Mouse (Mus musculus) embryonic facial prominence, embryonic 11.5 days (tissue): Measurements from ENCODE around the gene Garem2. TPM values are rescaled to one million over a fixed set of nuclear protein-coding genes. Genes with fewer than 3 reads are reported as not detected.
"Not testable (repeated sequence)": the region's sequence is repeated elsewhere in the genome, so short reads cannot be mapped to it uniquely, and the experiment has no call there.

Experiments used
- ATAC-seq: fragments of 200-750 bp; cut with Nextera tagmentation; replicated peaks from 2 replicates; pipeline ENCODE4 v1.8.0; 2017; ENCODE audit warnings: low read depth; ENCODE audit not compliant: insufficient number of reproducible peaks, low FRiP score, low TSS enrichment
- DNase-seq: peaks from one replicate; pipeline ENCODE4 v3.0.0-alpha.2; 2015; ENCODE audit warnings: low spot score
- H3K27ac ChIP-seq: fragments of 300-500 bp; sonication (generic); replicated peaks from 2 replicates; pipeline ENCODE4 v1.5.1; 2014; ENCODE audit warnings: mild to moderate bottlenecking, low read depth, low read length, control low read depth
- H3K27me3 ChIP-seq: fragments of 300-500 bp; sonication (generic); 2 replicates; pipeline ENCODE4 v1.6.1; 2014; ENCODE audit warnings: mild to moderate bottlenecking, low read length, moderate library complexity, mixed read lengths; ENCODE audit not compliant: control insufficient read depth, insufficient read depth
- H3K36me3 ChIP-seq: fragments of 300-500 bp; sonication (generic); replicated peaks from 2 replicates; pipeline ENCODE4 v1.6.1; 2014; ENCODE audit warnings: low read depth, mild to moderate bottlenecking, low read length, moderate library complexity, mixed read lengths; ENCODE audit not compliant: control insufficient read depth, insufficient read depth
- H3K4me1 ChIP-seq: fragments of 300-500 bp; sonication (generic); 2 replicates; pipeline ENCODE4 v1.6.1; 2014; ENCODE audit warnings: low read length, mixed read lengths; ENCODE audit not compliant: control insufficient read depth, insufficient read depth
- H3K4me2 ChIP-seq: fragments of 300-500 bp; sonication (generic); 2 replicates; pipeline ENCODE4 v1.6.1; 2014; ENCODE audit warnings: low read depth, mild to moderate bottlenecking, control low read depth, low read length, moderate library complexity
- H3K4me3 ChIP-seq: fragments of 300-500 bp; sonication (generic); 2 replicates; pipeline ENCODE4 v1.5.1; 2014; ENCODE audit warnings: low read depth, low read length, control low read depth
- H3K9ac ChIP-seq: fragments of 300-500 bp; sonication (generic); replicated peaks from 2 replicates; pipeline ENCODE4 v1.6.1; 2014; ENCODE audit warnings: mild to moderate bottlenecking, control low read depth, low read length
- H3K9me3 ChIP-seq: fragments of 300-500 bp; sonication (generic); replicated peaks from 2 replicates; pipeline ENCODE4 v1.6.1; 2016; ENCODE audit warnings: mild to moderate bottlenecking, low read length, inconsistent platforms, mixed read lengths; ENCODE audit not compliant: control insufficient read depth
- WGBS: fragments of 180-500 bp; shearing (Covaris S2); extraction: QIAGEN DNeasy Blood & Tissue Kit; methylation state at CpG from one replicate; pipeline ENCODE4 v1.1.7; 2014; 5-methylcytosine and 5-hydroxymethylcytosine counted together
- polyA plus RNA-seq: library from polyadenylated mRNA; unstranded; fragments of >200 nt; fragmentation: Nextera tagmentation; extraction: Ambion mirVana; gene quantifications from 2 replicates; pipeline ENCODE4 v1.2.1, GENCODE M21; 2014

The Garem2 gene
- 3.1 TPM in 2 replicates for polyA plus RNA-seq

GRCm38 (mm10) chr5:30104841-30105667 is at the start of gene Garem2:
Gene Garem2 (plus strand): TSS chr5:30105161.
- Histone ChIP-seq H3K4me2 (peak within 1 kb of the TSS; percentile 98), H3K36me3 (no peaks in the 10 kb centered on the region), H3K27me3 (peaks cover 34% of the 10 kb centered on the region), H3K9ac (peak within 1 kb of the TSS; percentile 48), H3K4me1 (peaks cover 18% of the 10 kb centered on the region), H3K9me3 (no peaks in the 10 kb centered on the region), H3K4me3 (peak within 1 kb of the TSS; percentile 50), H3K27ac (no peak within 1 kb of the TSS)
- under 1% methylated on average over 54 of the region's 65 CpGs for WGBS
- DNase-seq (peak; percentile 63), ATAC-seq (peak; percentile 35)

- no peak overlapping the region for H3K4me2 ChIP-seq
- peaks cover 3% of the 10 kb centered on the region for H3K36me3 ChIP-seq
- DNase-seq (no peak), ATAC-seq (no peak)
- no peak overlapping the region for H3K9ac ChIP-seq
- H3K4me3 ChIP-seq: no peak overlapping the region
- no peaks in the 10 kb centered on the region for H3K4me1 ChIP-seq
- H3K9me3 ChIP-seq: no peaks in the 10 kb centered on the region
- 79% methylated on average over 6 of the region's 6 CpGs for whole genome bisulfite sequencing
- no peaks in the 10 kb centered on the region for H3K27me3 ChIP-seq
- no peak overlapping the region for H3K27ac ChIP-seq
These were observed 46.7 kb upstream of the Garem2 start for GRCm38 (mm10) chr5:30058216-30058731.

- H3K4me3 ChIP-seq, ATAC-seq, DNase-seq, H3K9me3 ChIP-seq, H3K27me3 ChIP-seq, H3K4me2 ChIP-seq, H3K27ac ChIP-seq, H3K36me3 ChIP-seq, H3K9ac ChIP-seq, H3K4me1 ChIP-seq: not testable (repeated sequence)
- 76% methylated on average over 5 of the region's 5 CpGs for WGBS
These were observed 45.4 kb upstream of the Garem2 start for GRCm38 (mm10) chr5:30059607-30060006.

- Histone ChIP-seq H3K36me3 (no peaks in the 10 kb centered on the region; the same call in none of the 2 replicates), H3K4me3 (no peak overlapping the region)
- ATAC-seq: no peak
These were observed 37.2 kb upstream of the Garem2 start for GRCm38 (mm10) chr5:30067726-30068125.

GRCm38 (mm10) chr5:30071677-30072076 is 33.3 kb upstream of the Garem2 start:
- WGBS: 79% methylated on average over 6 of the region's 6 CpGs
- H3K4me3 ChIP-seq: peak overlapping the region; percentile 84; the same call in 1 of the 2 replicates
- H3K4me1 ChIP-seq: no peaks in the 10 kb centered on the region
- no peak for DNase-seq
- no peak overlapping the region for H3K27ac ChIP-seq
- H3K9ac ChIP-seq: peak overlapping the region; percentile 7
- ATAC-seq: no peak
- no peaks in the 10 kb centered on the region for H3K9me3 ChIP-seq
- H3K27me3 ChIP-seq: no peaks in the 10 kb centered on the region
- peak overlapping the region; percentile 59 for H3K4me2 ChIP-seq
- no peaks in the 10 kb centered on the region; the same call in 1 of the 2 replicates for H3K36me3 ChIP-seq

More at GRCm38 (mm10) chr5:30067726-30068125, 37.2 kb upstream of the Garem2 start:
- no peaks in the 10 kb centered on the region for H3K9me3 ChIP-seq
- no peaks in the 10 kb centered on the region for H3K4me1 ChIP-seq
- no peak overlapping the region for H3K4me2 ChIP-seq
- H3K27me3 ChIP-seq: no peaks in the 10 kb centered on the region
- H3K27ac ChIP-seq: no peak overlapping the region
- H3K9ac ChIP-seq: no peak overlapping the region
- WGBS: 81% methylated on average over 6 of the region's 6 CpGs
- DNase-seq: no peak

GRCm38 (mm10) chr5:30072377-30072776 is 32.6 kb upstream of the Garem2 start:
- Histone ChIP-seq H3K9me3 (no peaks in the 10 kb centered on the region), H3K27ac (no peak overlapping the region), H3K9ac (peak overlapping the region; percentile 46), H3K4me2 (peak overlapping the region; percentile 59), H3K36me3 (no peaks in the 10 kb centered on the region; the same call in 1 of the 2 replicates), H3K4me3 (peak overlapping the region; percentile 84), H3K27me3 (no peaks in the 10 kb centered on the region), H3K4me1 (no peaks in the 10 kb centered on the region)
- DNase-seq (peak; percentile 8), ATAC-seq (no peak)
- WGBS: 48% methylated on average over 3 of the region's 3 CpGs

- peak within 1 kb of the TSS; percentile 84 for H3K4me3 ChIP-seq
- peak; percentile 91 for DNase-seq
- H3K36me3 ChIP-seq: no peaks in the 10 kb centered on the region; the same call in 1 of the 2 replicates
- H3K27ac ChIP-seq: peak within 1 kb of the TSS; percentile 81
- H3K9me3 ChIP-seq: no peaks in the 10 kb centered on the region
- H3K4me1 ChIP-seq: no peaks in the 10 kb centered on the region
- no peaks in the 10 kb centered on the region for H3K27me3 ChIP-seq
- under 1% methylated on average over 43 of the region's 45 CpGs for WGBS
- H3K4me2 ChIP-seq: peak within 1 kb of the TSS; percentile 59
- peak; percentile 90 for ATAC-seq
- H3K9ac ChIP-seq: peak within 1 kb of the TSS; percentile 93
These were observed 31.8 kb upstream of the Garem2 start, which contains the start of gene Tyms for GRCm38 (mm10) chr5:30072825-30073821. Gene Tyms (minus strand): TSS chr5:30073617.
